Mouse (Mus musculus): ENCODE measurements around the gene Chd1l.

DNA sequence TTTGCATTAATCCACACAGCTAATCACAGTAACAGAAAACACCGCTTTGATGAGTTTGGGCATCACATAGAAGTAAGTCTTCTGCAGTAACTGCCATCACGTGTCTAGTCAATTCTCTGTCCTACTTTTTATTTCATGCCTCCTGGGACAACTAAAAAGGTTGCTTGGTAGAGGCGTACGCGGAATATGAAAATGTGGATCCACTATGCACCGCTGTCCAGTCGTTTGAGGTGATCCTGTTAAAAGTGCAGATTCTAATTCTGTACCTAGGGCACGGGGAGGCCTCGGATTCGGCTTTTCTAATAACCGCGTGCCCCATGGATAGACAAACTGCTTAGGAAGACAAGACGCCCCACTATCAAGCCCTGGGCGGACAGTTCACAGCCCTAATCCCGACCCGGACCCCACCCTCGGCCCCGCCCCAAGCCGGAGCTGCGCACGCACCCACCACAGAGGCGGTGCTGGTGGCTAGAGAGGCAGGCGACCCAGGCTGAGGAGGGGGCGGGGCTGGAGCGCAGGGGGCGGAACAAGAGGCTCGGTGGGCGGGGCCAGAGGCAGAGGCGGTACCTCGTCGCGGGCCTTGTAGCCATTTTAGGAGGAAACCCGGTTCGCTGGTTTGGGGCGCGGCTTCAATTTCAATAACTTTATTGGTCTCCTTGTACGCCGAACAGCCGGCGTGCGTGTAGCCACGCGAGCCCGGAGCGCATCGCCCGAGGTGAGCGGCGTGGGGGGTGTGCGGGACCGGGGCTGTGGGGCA, 47.8 kb upstream of the Chd1l start, which contains the start of gene Prkab2:
- TF ChIP-seq CTCF (IDR thresholded peaks at IDR 0.05) (no peak), EP300 (IDR thresholded peaks at IDR 0.05; ENCODE audit: insufficient read depth, low read depth, low read length) (0 out of 2 replicates have a peak, but pooled peaks have one; percentile 29)
